Mouse (Mus musculus): ENCODE data around the gene Mcts1. TPM values are rescaled to one million over a fixed set of nuclear protein-coding genes. Genes with fewer than 3 reads are reported as not detected.

Gene Mcts1
- polyA plus RNA-seq, 1 experiment from 2014 or later = 143 TPM

DNA sequence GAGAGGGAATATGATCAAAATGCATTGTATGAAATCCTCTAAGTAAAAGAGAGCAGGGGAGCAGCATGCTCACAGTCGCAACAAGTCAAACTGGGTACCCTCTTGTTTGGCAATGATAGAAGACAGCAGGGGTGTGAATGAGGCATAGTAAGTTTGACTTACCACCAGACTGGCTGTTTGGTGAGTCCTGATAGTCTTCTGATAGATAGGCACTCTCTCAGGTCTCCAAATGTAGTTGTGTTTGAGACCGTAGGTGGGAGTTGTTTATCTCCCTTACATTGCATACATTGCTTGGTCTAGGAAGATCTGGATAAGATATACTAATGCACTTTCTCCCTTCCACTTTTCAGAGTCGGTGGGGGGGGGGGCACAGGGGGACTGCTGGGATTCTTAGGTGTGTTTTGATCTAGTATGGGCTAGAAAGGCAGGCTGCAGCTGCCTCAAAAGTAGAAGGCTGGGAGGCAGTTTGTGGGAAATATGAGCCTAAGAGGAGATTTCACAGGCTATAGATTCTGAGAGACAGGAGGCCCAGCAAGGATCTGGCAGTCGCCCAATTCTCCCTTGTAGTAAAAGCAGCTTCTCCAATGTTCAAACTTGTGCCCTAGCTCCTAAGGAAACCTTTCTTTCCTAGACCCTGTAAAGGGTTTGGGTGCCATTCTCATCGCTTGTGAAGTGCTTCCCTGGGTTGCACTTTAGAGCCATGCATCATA lies 7.0 kb upstream of the Mcts1 start:
- no peak for ATAC-seq (ENCODE audit: low FRiP score, low read depth)
- 62% methylated on average over 5 of the region's 5 CpGs for WGBS

DNA sequence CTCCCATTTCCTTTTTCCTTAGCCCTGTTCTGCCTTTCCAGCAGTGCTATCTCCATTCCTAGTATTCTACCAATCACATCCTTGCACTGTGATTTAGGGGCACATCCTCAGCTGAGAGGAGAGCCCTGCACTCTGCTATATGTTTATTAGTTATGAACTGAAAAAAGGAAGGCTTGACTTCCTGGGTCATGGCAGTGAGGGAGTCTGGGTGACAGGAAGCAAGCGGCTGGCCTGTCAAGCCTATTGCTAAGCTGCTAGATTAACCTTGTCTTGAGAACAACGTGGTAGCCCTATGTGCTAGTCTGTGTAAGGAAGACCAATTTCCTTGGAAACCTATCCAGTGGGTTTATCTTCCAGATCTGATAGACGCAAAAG lies 604 bp downstream of the Mcts1 start:
- Histone ChIP-seq H3K9me3 (no peaks in the 10 kb centered on the region), H3K4me3 (peak overlapping the region; percentile 43), H3K27me3 (replicated peaks) (no peaks in the 10 kb centered on the region), H3K4me1 (no peaks in the 10 kb centered on the region), H3K36me3 (no peaks in the 10 kb centered on the region), H3K4me2 (replicated peaks) (peak overlapping the region; percentile 59), H3K27ac (peak overlapping the region; percentile 26; the same call in 1 of the 2 replicates), H3K9ac (peak overlapping the region; percentile 59)
- peak; percentile 75 for ATAC-seq (ENCODE audit: low FRiP score, low read depth)
- WGBS = 22% methylated on average over 3 of the region's 3 CpGs

More for the DNA sequence above, 7.0 kb upstream of the Mcts1 start:
- H3K36me3 ChIP-seq = no peaks in the 10 kb centered on the region
- H3K4me3 ChIP-seq = no peak overlapping the region
- no peaks in the 10 kb centered on the region for H3K9me3 ChIP-seq
- H3K27me3 ChIP-seq (replicated peaks) = no peaks in the 10 kb centered on the region
- no peak overlapping the region for H3K4me2 ChIP-seq (replicated peaks)
- H3K9ac ChIP-seq = no peak overlapping the region
- no peak overlapping the region for H3K27ac ChIP-seq
- no peaks in the 10 kb centered on the region for H3K4me1 ChIP-seq

DNA sequence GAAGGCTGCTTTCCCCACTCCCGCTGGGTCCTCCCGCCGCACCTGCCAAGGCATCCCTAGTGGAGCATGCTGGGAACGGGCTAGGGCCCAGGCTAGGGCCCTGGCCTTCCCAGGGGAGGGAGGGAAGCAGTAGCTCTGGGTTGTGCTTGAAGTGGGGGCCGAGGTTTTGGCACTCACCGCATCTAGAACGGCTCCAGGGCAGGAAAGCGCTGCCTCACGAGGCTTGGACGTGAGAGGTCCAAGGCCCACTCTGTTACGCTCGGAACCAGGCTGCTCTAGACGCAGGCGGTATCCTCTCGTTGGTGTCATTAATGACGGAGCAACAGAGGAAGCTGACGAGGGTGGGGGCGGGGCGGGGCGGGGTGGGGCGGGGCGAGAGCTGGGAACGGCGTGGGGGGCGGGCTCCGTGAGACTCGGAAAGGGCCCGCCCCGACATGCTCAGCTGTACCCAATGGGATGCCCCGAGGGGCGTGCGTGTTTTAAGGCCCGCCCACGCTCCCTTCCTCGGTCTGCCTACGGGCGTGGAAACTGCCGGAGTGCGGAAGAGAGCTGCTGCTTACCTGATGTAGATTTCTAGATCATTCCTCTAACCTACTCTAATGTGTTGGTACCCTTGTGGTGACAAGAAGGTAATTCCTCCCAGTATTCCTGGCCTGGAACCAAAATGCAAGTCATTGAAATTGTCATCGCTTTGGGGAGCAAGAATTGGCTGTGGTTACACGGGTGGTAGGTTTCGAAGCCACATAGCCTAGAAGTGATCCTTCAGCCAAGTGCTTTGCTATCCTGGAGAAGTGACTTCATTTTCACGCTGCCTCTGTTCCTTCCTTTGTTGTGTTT lies 34.6 kb downstream of the Mcts1 start, which contains the start of gene C1galt1c1:
C1galt1c1 (minus strand) TSS at position 287 of the 837 bp plus-strand sequence.
- Histone ChIP-seq H3K27me3 (replicated peaks) (no peaks in the 10 kb centered on the region), H3K9ac (peak within 1 kb of the TSS; percentile 47; the same call in 1 of the 2 replicates), H3K9me3 (no peaks in the 10 kb centered on the region), H3K36me3 (no peaks in the 10 kb centered on the region), H3K4me1 (no peaks in the 10 kb centered on the region; the same call in 1 of the 2 replicates), H3K4me2 (replicated peaks) (peak within 1 kb of the TSS; percentile 49), H3K4me3 (peak within 1 kb of the TSS; percentile 49), H3K27ac (peak within 1 kb of the TSS; percentile 57; the same call in 1 of the 2 replicates)
- WGBS = 21% methylated on average over 34 of the region's 43 CpGs
- ATAC-seq (ENCODE audit: low FRiP score, low read depth) = peak; percentile 99

DNA sequence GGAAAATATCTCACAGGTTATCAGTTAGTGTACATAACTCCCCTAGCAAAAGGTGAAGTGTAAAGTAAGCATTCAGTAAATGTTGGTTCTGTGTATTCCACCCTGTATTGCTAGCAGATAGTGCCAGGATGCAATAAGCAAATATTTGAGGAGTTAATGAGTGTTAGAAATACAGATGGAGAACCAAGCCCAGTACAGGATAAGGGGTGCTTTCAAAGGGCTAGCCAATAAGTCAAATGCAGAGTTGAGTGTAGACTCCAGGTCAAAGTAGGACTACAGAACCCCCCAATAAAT lies 35.2 kb downstream of the Mcts1 start:
- Histone ChIP-seq H3K9ac (no peak overlapping the region), H3K9me3 (no peaks in the 10 kb centered on the region), H3K4me3 (peak overlapping the region; percentile 49; the same call in 1 of the 2 replicates), H3K27me3 (replicated peaks) (no peaks in the 10 kb centered on the region), H3K27ac (no peak overlapping the region), H3K36me3 (no peaks in the 10 kb centered on the region), H3K4me2 (replicated peaks) (peak overlapping the region; percentile 49), H3K4me1 (no peaks in the 10 kb centered on the region; the same call in 1 of the 2 replicates)
- no peak for ATAC-seq (ENCODE audit: low FRiP score, low read depth)

DNA sequence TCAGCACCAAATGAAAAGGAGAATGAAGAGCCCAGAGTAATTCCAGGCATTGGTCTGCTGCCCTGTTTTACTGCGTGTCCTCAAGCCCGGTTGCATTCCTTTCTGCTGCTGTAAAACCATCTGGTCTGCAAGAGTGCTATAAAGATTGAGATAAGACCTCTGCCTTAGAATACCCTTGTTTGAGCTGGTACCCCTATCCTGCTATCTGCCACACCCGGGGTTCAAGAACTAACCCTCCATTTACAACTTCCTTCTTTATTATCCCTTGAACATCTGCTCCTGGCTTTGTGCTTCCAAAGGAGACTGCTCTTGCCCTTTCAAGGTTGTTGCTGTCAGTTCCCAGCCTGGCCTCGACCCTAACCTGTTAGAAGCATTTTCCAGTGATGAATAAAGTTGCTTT lies 41.1 kb downstream of the Mcts1 start:
- Histone ChIP-seq H3K27ac (no peak overlapping the region), H3K4me3 (no peak overlapping the region), H3K4me1 (no peaks in the 10 kb centered on the region), H3K9me3 (no peaks in the 10 kb centered on the region), H3K9ac (no peak overlapping the region), H3K4me2 (replicated peaks) (no peak overlapping the region), H3K27me3 (replicated peaks) (no peaks in the 10 kb centered on the region), H3K36me3 (no peaks in the 10 kb centered on the region)
- WGBS = 32% methylated on average over 4 of the region's 4 CpGs
- ATAC-seq (ENCODE audit: low FRiP score, low read depth) = no peak

DNA sequence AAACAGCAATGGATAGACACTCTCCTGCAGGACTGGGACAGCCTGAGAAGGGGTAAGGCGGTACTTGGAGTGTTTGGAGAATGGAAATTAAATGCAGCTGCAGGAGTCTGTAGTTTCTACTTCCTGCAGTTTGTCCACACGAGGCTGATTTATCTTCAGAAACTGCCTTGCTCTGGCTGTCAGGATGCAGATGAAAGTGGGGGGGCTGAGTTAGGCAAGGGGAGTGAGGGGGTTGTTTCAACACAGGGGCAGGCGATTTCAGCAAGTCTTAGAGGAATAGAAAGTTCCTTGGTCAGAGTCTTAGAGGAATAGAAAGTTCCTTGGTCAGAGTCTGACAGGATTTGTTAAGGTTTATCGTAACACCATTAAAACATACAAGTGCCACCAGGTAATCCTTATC lies 41.8 kb downstream of the Mcts1 start:
- 58% methylated on average over 4 of the region's 4 CpGs for WGBS

DNA sequence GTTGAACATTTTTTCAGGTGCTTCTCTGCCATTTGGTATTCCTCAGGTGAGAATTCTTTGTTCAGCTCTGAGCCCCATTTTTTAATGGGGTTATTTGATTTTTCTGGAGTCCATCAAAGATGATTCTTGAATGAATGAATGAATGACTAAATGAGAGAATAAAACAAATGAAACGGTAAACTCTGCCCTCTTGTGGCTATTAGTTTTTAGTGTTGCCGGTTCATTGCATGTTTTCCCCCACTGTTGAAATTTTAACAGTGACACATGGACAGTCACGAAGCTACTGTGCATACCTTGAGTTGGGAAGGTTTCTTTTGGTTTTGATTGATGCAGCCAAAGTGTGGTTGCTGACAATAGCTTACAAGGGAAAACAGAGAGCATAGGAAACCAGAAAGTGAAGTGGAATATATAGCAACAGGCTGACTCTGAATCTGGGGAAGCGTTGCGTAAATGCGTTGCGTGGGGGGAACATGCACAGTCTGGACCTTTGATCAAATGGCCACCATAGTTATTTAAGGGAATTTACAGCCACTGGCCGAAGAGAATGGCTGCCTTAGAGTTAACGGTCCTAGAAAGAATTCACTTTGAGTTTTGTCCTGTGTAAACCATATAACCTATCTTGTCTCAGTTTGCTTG lies 50.1 kb downstream of the Mcts1 start:
- Histone ChIP-seq H3K27ac (no peak overlapping the region), H3K27me3 (replicated peaks) (no peaks in the 10 kb centered on the region)
- 48% methylated on average over 9 of the region's 9 CpGs for WGBS

More for the DNA sequence above, 41.8 kb downstream of the Mcts1 start:
- H3K27me3 ChIP-seq (replicated peaks) = no peaks in the 10 kb centered on the region
- H3K27ac ChIP-seq = no peak overlapping the region
- no peaks in the 10 kb centered on the region for H3K9me3 ChIP-seq
- no peaks in the 10 kb centered on the region for H3K36me3 ChIP-seq
- H3K9ac ChIP-seq = no peak overlapping the region
- H3K4me2 ChIP-seq (replicated peaks) = no peak overlapping the region
- ATAC-seq (ENCODE audit: low FRiP score, low read depth) = no peak
- H3K4me3 ChIP-seq = no peak overlapping the region
- no peaks in the 10 kb centered on the region for H3K4me1 ChIP-seq

DNA sequence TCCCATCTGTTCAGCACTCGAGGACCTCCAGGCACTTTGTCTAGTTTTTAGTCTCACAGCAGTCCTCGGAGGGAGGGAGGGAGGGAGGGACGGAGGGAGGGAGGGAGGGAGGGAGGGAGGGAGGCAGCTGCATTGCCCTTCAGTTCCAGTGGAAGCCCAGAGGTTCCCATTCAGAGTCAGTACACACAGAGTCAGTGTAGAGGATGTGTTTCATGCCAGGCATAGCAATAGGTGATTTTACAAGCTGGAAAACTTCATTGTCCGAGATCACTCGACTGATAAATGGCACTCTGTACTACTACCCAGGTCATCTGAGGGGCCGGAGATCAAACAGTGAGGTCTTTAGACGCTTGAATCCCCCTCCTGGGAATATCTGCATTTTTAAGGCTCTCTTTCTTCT lies 50.8 kb downstream of the Mcts1 start:
- H3K9me3 ChIP-seq = no peaks in the 10 kb centered on the region
- ATAC-seq (ENCODE audit: low FRiP score, low read depth) = 0 out of 2 replicates have a peak, but pooled peaks have one; percentile 41
- H3K4me3 ChIP-seq = no peak overlapping the region
- no peaks in the 10 kb centered on the region for H3K4me1 ChIP-seq
- H3K27ac ChIP-seq = no peak overlapping the region
- WGBS = 32% methylated on average over 5 of the region's 7 CpGs
- no peak overlapping the region for H3K4me2 ChIP-seq (replicated peaks)
- no peak overlapping the region for H3K9ac ChIP-seq
- no peaks in the 10 kb centered on the region for H3K36me3 ChIP-seq
- no peaks in the 10 kb centered on the region for H3K27me3 ChIP-seq (replicated peaks)

More for the DNA sequence above, 50.1 kb downstream of the Mcts1 start:
- H3K4me3 ChIP-seq = no peak overlapping the region
- H3K9ac ChIP-seq = no peak overlapping the region
- H3K36me3 ChIP-seq = no peaks in the 10 kb centered on the region
- ATAC-seq (ENCODE audit: low FRiP score, low read depth) = no peak
- H3K4me1 ChIP-seq = no peaks in the 10 kb centered on the region
- no peaks in the 10 kb centered on the region for H3K9me3 ChIP-seq
- H3K4me2 ChIP-seq (replicated peaks) = no peak overlapping the region

DNA sequence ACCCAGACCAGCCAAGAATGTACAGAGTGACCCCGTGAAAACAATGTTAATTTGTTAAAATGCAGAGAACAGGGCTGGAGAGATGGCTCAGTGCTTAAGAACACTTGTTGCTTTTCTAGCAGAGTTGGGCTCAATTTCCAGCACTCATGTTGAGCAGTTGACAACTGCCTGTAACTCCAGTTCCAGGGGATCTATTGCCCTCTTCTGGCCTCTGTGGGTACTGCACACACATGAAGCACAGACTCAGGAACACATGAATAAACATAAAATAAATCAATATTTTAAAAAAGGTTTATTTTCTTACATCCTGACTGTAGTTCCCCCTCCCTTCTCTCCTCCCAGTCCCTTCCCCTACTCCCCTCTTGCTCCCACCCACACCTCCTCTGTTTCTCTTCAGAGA lies 52.8 kb downstream of the Mcts1 start:
- H3K4me1 ChIP-seq = no peaks in the 10 kb centered on the region
- no peak overlapping the region for H3K9ac ChIP-seq
- H3K27me3 ChIP-seq (replicated peaks) = no peaks in the 10 kb centered on the region
- no peak for ATAC-seq (ENCODE audit: low FRiP score, low read depth)
- 78% methylated on average over 1 of the region's 1 CpGs for WGBS
- no peak overlapping the region for H3K4me3 ChIP-seq
- no peaks in the 10 kb centered on the region for H3K36me3 ChIP-seq
- H3K4me2 ChIP-seq (replicated peaks) = no peak overlapping the region
- H3K27ac ChIP-seq = no peak overlapping the region
- no peaks in the 10 kb centered on the region for H3K9me3 ChIP-seq

DNA sequence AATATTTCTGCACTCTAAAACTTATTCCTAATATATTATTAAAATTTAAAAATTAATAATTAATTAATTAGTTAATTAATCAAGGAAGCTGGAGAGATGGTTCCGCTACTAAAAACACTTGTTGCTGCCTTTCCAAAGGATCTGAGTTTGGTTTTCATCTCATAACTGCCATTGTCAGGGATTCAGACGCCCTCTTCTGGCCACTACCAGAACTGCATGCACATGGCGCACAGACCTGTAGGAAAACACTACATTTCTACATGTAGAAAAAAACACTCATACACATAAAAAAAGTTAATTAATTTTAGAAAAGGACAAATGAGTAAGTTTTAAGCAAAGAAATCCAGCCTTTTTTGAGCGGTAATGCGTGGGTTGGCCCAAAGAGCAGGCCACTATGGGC lies 54.3 kb downstream of the Mcts1 start:
- H3K27ac ChIP-seq = no peak overlapping the region
- WGBS = 83% methylated on average over 5 of the region's 5 CpGs
- no peaks in the 10 kb centered on the region for H3K36me3 ChIP-seq
- no peak for ATAC-seq (ENCODE audit: low FRiP score, low read depth)
- no peak overlapping the region for H3K4me2 ChIP-seq (replicated peaks)
- H3K4me3 ChIP-seq = no peak overlapping the region
- H3K9me3 ChIP-seq = no peaks in the 10 kb centered on the region
- no peak overlapping the region for H3K9ac ChIP-seq
- H3K27me3 ChIP-seq (replicated peaks) = no peaks in the 10 kb centered on the region
- H3K4me1 ChIP-seq = no peaks in the 10 kb centered on the region

DNA sequence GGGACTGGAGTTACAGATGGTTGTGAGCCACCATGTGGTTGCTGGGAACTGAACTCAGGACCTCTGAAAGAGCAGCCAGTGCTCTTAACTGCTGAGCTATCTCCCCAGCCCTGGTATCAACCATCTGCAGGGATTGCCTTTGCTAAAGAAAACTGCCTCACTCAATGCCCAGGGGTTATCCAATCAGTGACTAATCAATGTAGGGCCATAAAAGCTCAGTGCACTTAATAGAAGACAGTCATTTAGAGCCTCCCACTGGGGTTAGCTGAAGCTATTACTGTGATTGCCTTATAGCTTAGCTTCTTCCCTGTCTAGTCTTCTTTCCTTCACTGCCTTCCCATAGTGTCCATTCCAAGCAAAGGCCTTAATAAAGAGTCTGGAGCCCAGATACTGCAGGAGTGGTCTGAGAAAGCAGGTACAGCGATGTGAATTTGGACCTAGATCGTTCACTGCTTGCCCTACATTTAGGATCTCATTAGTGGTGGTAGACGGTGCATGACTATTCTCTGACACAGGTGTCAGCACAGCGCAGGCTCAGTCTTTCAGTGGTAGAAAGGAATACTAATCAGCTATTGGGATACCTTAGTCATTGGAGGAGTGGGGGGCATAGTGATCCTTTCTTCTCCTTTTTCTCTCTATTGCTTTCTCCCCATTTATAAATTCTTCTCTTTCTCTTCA lies 56.0 kb downstream of the Mcts1 start:
- 65% methylated on average over 4 of the region's 4 CpGs for WGBS
- H3K36me3 ChIP-seq = no peaks in the 10 kb centered on the region
- H3K9ac ChIP-seq = no peak overlapping the region
- no peaks in the 10 kb centered on the region for H3K27me3 ChIP-seq (replicated peaks)
- H3K27ac ChIP-seq = no peak overlapping the region
- H3K4me3 ChIP-seq = no peak overlapping the region
- 0 out of 2 replicates have a peak, but pooled peaks have one; percentile 44 for ATAC-seq (ENCODE audit: low FRiP score, low read depth)
- H3K4me1 ChIP-seq = no peaks in the 10 kb centered on the region
- no peak overlapping the region for H3K4me2 ChIP-seq (replicated peaks)
- no peaks in the 10 kb centered on the region for H3K9me3 ChIP-seq

Measured in neural tube, embryonic 12.5 days (tissue).